Mouse (Mus musculus): ENCODE measurements around the gene 6820408C15Rik. TPM values are rescaled to one million over a fixed set of nuclear protein-coding genes. Genes with fewer than 3 reads are reported as not detected.

The 6820408C15Rik gene
- polyA plus RNA-seq, 1 experiment from 2014 or later, result 1.4 TPM

- ATAC-seq, result no peak
- Histone ChIP-seq H3K4me3 (replicated peaks; ENCODE audit: low read length) (no peak overlapping the region), H3K27ac (ENCODE audit: low read length) (no peak overlapping the region), H3K9me3 (ENCODE audit: control insufficient read depth, low read length) (no peaks in the 10 kb centered on the region), H3K9ac (replicated peaks; ENCODE audit: low read depth, low read length) (no peak overlapping the region), H3K27me3 (replicated peaks; ENCODE audit: control insufficient read depth, insufficient read depth, low read length) (no peaks in the 10 kb centered on the region), H3K36me3 (ENCODE audit: control insufficient read depth, insufficient read depth) (no peaks in the 10 kb centered on the region), H3K4me1 (replicated peaks; ENCODE audit: control insufficient read depth, insufficient read depth, low read length) (no peaks in the 10 kb centered on the region), H3K4me2 (ENCODE audit: low read length) (no peak overlapping the region)
- 88% methylated on average over 3 of the region's 3 CpGs for WGBS
Observed at GRCm38 (mm10) chr2:152480881-152481280, 65.5 kb downstream of the 6820408C15Rik start.

- no peaks in the 10 kb centered on the region for H3K4me1 ChIP-seq (replicated peaks; ENCODE audit: control insufficient read depth, insufficient read depth, low read length)
Observed at GRCm38 (mm10) chr2:152481726-152482125, 66.3 kb downstream of the 6820408C15Rik start.

GRCm38 (mm10) chr2:152487024-152487423 is 71.6 kb downstream of the 6820408C15Rik start:
- no peak overlapping the region for H3K27ac ChIP-seq (ENCODE audit: low read length)
- H3K4me2 ChIP-seq (ENCODE audit: low read length), result no peak overlapping the region
- no peaks in the 10 kb centered on the region for H3K27me3 ChIP-seq (replicated peaks; ENCODE audit: control insufficient read depth, insufficient read depth, low read length)
- no peak for ATAC-seq
- H3K36me3 ChIP-seq (ENCODE audit: control insufficient read depth, insufficient read depth), result no peaks in the 10 kb centered on the region
- no peaks in the 10 kb centered on the region for H3K9me3 ChIP-seq (ENCODE audit: control insufficient read depth, low read length)
- 68% methylated on average over 2 of the region's 2 CpGs for WGBS
- no peak overlapping the region for H3K9ac ChIP-seq (replicated peaks; ENCODE audit: low read depth, low read length)
- no peaks in the 10 kb centered on the region for H3K4me1 ChIP-seq (replicated peaks; ENCODE audit: control insufficient read depth, insufficient read depth, low read length)
- H3K4me3 ChIP-seq (replicated peaks; ENCODE audit: low read length), result no peak overlapping the region

More at GRCm38 (mm10) chr2:152481726-152482125, 66.3 kb downstream of the 6820408C15Rik start:
- WGBS, result 87% methylated on average over 7 of the region's 7 CpGs
- Histone ChIP-seq H3K27me3 (replicated peaks; ENCODE audit: control insufficient read depth, insufficient read depth, low read length) (no peaks in the 10 kb centered on the region), H3K4me2 (ENCODE audit: low read length) (no peak overlapping the region), H3K4me3 (replicated peaks; ENCODE audit: low read length) (no peak overlapping the region), H3K9me3 (ENCODE audit: control insufficient read depth, low read length) (no peaks in the 10 kb centered on the region), H3K27ac (ENCODE audit: low read length) (no peak overlapping the region), H3K36me3 (ENCODE audit: control insufficient read depth, insufficient read depth) (no peaks in the 10 kb centered on the region), H3K9ac (replicated peaks; ENCODE audit: low read depth, low read length) (no peak overlapping the region)
- no peak for ATAC-seq

- ATAC-seq, result no peak
- H3K9me3 ChIP-seq (ENCODE audit: control insufficient read depth, low read length), result no peaks in the 10 kb centered on the region
- H3K36me3 ChIP-seq (ENCODE audit: control insufficient read depth, insufficient read depth), result no peaks in the 10 kb centered on the region
- no peak within 1 kb of the TSS for H3K4me3 ChIP-seq (replicated peaks; ENCODE audit: low read length)
- H3K27ac ChIP-seq (ENCODE audit: low read length), result no peak within 1 kb of the TSS
- no peaks in the 10 kb centered on the region for H3K4me1 ChIP-seq (replicated peaks; ENCODE audit: control insufficient read depth, insufficient read depth, low read length)
- no peak within 1 kb of the TSS for H3K9ac ChIP-seq (replicated peaks; ENCODE audit: low read depth, low read length)
- no peak within 1 kb of the TSS for H3K4me2 ChIP-seq (ENCODE audit: low read length)
- H3K27me3 ChIP-seq (replicated peaks; ENCODE audit: control insufficient read depth, insufficient read depth, low read length), result no peaks in the 10 kb centered on the region
Observed at GRCm38 (mm10) chr2:152490038-152490437, 74.7 kb downstream of the 6820408C15Rik start, which contains the start of gene Defb22. Defb22 (minus strand) TSS chr2:152490138.

- WGBS, result 68% methylated on average over 6 of the region's 6 CpGs
- ATAC-seq, result no peak
- H3K9me3 ChIP-seq (ENCODE audit: control insufficient read depth, low read length), result no peaks in the 10 kb centered on the region
Observed at GRCm38 (mm10) chr2:152493151-152493550, 77.8 kb downstream of the 6820408C15Rik start.

More at GRCm38 (mm10) chr2:152493151-152493550, 77.8 kb downstream of the 6820408C15Rik start:
- no peaks in the 10 kb centered on the region for H3K36me3 ChIP-seq (ENCODE audit: control insufficient read depth, insufficient read depth)
- no peak overlapping the region for H3K27ac ChIP-seq (ENCODE audit: low read length)
- no peak overlapping the region for H3K4me2 ChIP-seq (ENCODE audit: low read length)
- H3K27me3 ChIP-seq (replicated peaks; ENCODE audit: control insufficient read depth, insufficient read depth, low read length), result no peaks in the 10 kb centered on the region
- no peak overlapping the region for H3K9ac ChIP-seq (replicated peaks; ENCODE audit: low read depth, low read length)
- H3K4me1 ChIP-seq (replicated peaks; ENCODE audit: control insufficient read depth, insufficient read depth, low read length), result no peaks in the 10 kb centered on the region
- H3K4me3 ChIP-seq (replicated peaks; ENCODE audit: low read length), result no peak overlapping the region

Other genes starting within 250 kb of the 6820408C15Rik start
- gene Csnk2a1, start 188.7 kb upstream of the 6820408C15Rik start, polyA plus RNA-seq (2015; fragmentation: Nextera tagmentation; extraction: Ambion mirVana), result 123 and 137 TPM in 2 replicates
- 36.0 and 37.7 TPM in 2 replicates for gene Tbc1d20, start 121.8 kb upstream of the 6820408C15Rik start, polyA plus RNA-seq (2015; fragmentation: Nextera tagmentation; extraction: Ambion mirVana)
- gene Rbck1, start 82.9 kb upstream of the 6820408C15Rik start, polyA plus RNA-seq (2015; fragmentation: Nextera tagmentation; extraction: Ambion mirVana), result 104 and 111 TPM in 2 replicates
- gene Trib3, start 71.6 kb upstream of the 6820408C15Rik start, polyA plus RNA-seq (2015; fragmentation: Nextera tagmentation; extraction: Ambion mirVana), result 0.78 and 1.9 TPM in 2 replicates
- 10.5 and 22.6 TPM in 2 replicates for gene Nrsn2, start 38.9 kb upstream of the 6820408C15Rik start, polyA plus RNA-seq (2015; fragmentation: Nextera tagmentation; extraction: Ambion mirVana)
- gene Sox12, start 17.5 kb upstream of the 6820408C15Rik start, polyA plus RNA-seq (2015; fragmentation: Nextera tagmentation; extraction: Ambion mirVana), result 15.8 and 16.8 TPM in 2 replicates
- gene Zcchc3, start 560 bp upstream of the 6820408C15Rik start, polyA plus RNA-seq (2015; fragmentation: Nextera tagmentation; extraction: Ambion mirVana), result 13.3 and 14.1 TPM in 2 replicates
- gene Defb23, start 49.0 kb downstream of the 6820408C15Rik start, polyA plus RNA-seq (2015; fragmentation: Nextera tagmentation; extraction: Ambion mirVana), result not detected in 2 replicates
- gene Defb20, start 61.5 kb downstream of the 6820408C15Rik start, polyA plus RNA-seq (2015; fragmentation: Nextera tagmentation; extraction: Ambion mirVana), result not detected in 2 replicates
- not detected in 2 replicates for gene Defb22, start 74.6 kb downstream of the 6820408C15Rik start, polyA plus RNA-seq (2015; fragmentation: Nextera tagmentation; extraction: Ambion mirVana)
- gene Defb26, start 96.1 kb downstream of the 6820408C15Rik start, polyA plus RNA-seq (2015; fragmentation: Nextera tagmentation; extraction: Ambion mirVana), result not detected in 2 replicates
- not detected in 2 replicates for gene Defb28, start 102.7 kb downstream of the 6820408C15Rik start, polyA plus RNA-seq (2015; fragmentation: Nextera tagmentation; extraction: Ambion mirVana)
- gene Defb29, start 124.5 kb downstream of the 6820408C15Rik start, polyA plus RNA-seq (2015; fragmentation: Nextera tagmentation; extraction: Ambion mirVana), result not detected in 2 replicates
- not detected in 2 replicates for gene Gm17416, start 153.8 kb downstream of the 6820408C15Rik start, polyA plus RNA-seq (2015; fragmentation: Nextera tagmentation; extraction: Ambion mirVana)
- gene Defb21, start 157.2 kb downstream of the 6820408C15Rik start, polyA plus RNA-seq (2015; fragmentation: Nextera tagmentation; extraction: Ambion mirVana), result not detected in 2 replicates
- not detected in 2 replicates for gene Defb19, start 164.7 kb downstream of the 6820408C15Rik start, polyA plus RNA-seq (2015; fragmentation: Nextera tagmentation; extraction: Ambion mirVana)
- not detected in 2 replicates for gene Defb45, start 183.8 kb downstream of the 6820408C15Rik start, polyA plus RNA-seq (2015; fragmentation: Nextera tagmentation; extraction: Ambion mirVana)
- gene Defb36, start 188.7 kb downstream of the 6820408C15Rik start, polyA plus RNA-seq (2015; fragmentation: Nextera tagmentation; extraction: Ambion mirVana), result not detected in 2 replicates
- gene Defb25, start 207.5 kb downstream of the 6820408C15Rik start, polyA plus RNA-seq (2015; fragmentation: Nextera tagmentation; extraction: Ambion mirVana), result not detected in 2 replicates
- gene Rem1, start 211.4 kb downstream of the 6820408C15Rik start, polyA plus RNA-seq (2015; fragmentation: Nextera tagmentation; extraction: Ambion mirVana), result 0.32 and 0.67 TPM in 2 replicates

Data from forebrain, embryonic 16.5 days (tissue).